Mouse (Mus musculus) neural tube, embryonic 12.5 days (tissue): ENCODE results near the gene Agap1. TPM values are rescaled to one million over a fixed set of nuclear protein-coding genes. Genes with fewer than 3 reads are reported as not detected.
A peak's percentile ranks its signal among the peaks of the same experiment; 100 is the strongest.

ENCODE experiments used
- ATAC-seq: fragments of 200-750 bp; cut with Nextera tagmentation; 2 replicates; pipeline ENCODE4 v1.8.0; 2017; ENCODE audit warnings: low read depth, mild to moderate bottlenecking, moderate TSS enrichment, moderate library complexity; ENCODE audit not compliant: low FRiP score
- H3K27ac ChIP-seq: fragments of 300-500 bp; sonication (generic); 2 replicates; pipeline ENCODE4 v1.5.1; 2016
- H3K27me3 ChIP-seq: fragments of 300-500 bp; sonication (generic); replicated peaks from 2 replicates; pipeline ENCODE4 v1.6.1; 2016; ENCODE audit warnings: mild to moderate bottlenecking
- H3K36me3 ChIP-seq: fragments of 300-500 bp; sonication (generic); 2 replicates; pipeline ENCODE4 v1.6.1; 2016; ENCODE audit warnings: mild to moderate bottlenecking
- H3K4me1 ChIP-seq: fragments of 300-500 bp; sonication (generic); 2 replicates; pipeline ENCODE4 v1.6.1; 2016
- H3K4me2 ChIP-seq: fragments of 300-500 bp; sonication (generic); replicated peaks from 2 replicates; pipeline ENCODE4 v1.6.1; 2016; ENCODE audit warnings: mild to moderate bottlenecking
- H3K4me3 ChIP-seq: fragments of 300-500 bp; sonication (generic); 2 replicates; pipeline ENCODE4 v1.5.1; 2016
- H3K9ac ChIP-seq: fragments of 300-500 bp; sonication (generic); 2 replicates; pipeline ENCODE4 v1.6.1; 2016; ENCODE audit warnings: mild to moderate bottlenecking
- H3K9me3 ChIP-seq: fragments of 300-500 bp; sonication (generic); 2 replicates; pipeline ENCODE4 v1.6.1; 2016; ENCODE audit warnings: mild to moderate bottlenecking
- WGBS: fragments of 180-500 bp; shearing (Covaris S2); methylation state at CpG from one replicate; pipeline ENCODE4 v1.1.7; 2016; 5-methylcytosine and 5-hydroxymethylcytosine counted together
- polyA plus RNA-seq: library from polyadenylated mRNA; unstranded; fragments of >200 nt; fragmentation: Nextera tagmentation; extraction: Ambion mirVana; gene quantifications from 2 replicates; pipeline ENCODE4 v1.2.1, GENCODE M21; 2016

The Agap1 gene
- polyA plus RNA-seq, 1 experiment from 2014 or later, result 76.1 TPM

DNA sequence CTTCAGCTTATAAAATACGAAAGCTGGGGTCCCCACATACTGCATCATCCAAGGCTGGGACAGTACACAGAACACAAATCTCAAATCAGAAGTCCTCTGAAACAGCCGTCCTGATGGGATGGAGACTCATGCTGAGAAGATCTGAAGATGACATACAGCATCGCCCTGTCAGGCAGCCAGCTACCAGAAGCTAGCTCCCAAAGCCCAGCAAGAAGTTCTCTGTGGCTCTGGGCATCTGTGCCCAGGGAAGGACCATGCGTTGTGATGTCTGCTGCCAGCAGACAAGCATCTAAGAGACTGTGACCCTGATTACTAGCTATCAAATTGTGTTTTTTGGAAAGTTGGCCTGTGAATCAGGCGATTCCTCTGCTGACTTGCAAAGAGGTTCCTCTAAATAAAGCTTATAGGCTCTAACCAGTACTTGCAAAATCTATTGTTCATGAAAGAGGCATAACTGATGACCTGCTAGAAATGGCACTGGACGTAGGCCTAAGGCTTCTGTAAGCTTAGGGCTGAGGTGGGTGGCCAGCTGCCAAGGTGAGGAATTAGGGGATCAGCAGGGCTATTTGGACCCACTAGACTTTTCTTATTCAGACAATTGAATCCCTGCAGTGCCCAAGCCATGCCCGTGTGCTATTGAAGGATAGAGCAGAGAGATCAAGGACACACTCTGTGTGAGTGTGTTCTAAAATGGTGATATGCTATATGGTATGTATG is 121.7 kb downstream of the Agap1 start:
- WGBS, result 52% methylated on average over 7 of the region's 7 CpGs
- peak overlapping the region; percentile 90 for H3K27ac ChIP-seq
- peak overlapping the region; percentile 55 for H3K4me2 ChIP-seq
- peaks cover 48% of the 10 kb centered on the region for H3K4me1 ChIP-seq
- no peak for ATAC-seq
- H3K9ac ChIP-seq, result peak overlapping the region; percentile 46; the same call in 1 of the 2 replicates
- no peak overlapping the region for H3K4me3 ChIP-seq
- no peaks in the 10 kb centered on the region for H3K9me3 ChIP-seq
- H3K27me3 ChIP-seq, result no peaks in the 10 kb centered on the region
- H3K36me3 ChIP-seq, result no peaks in the 10 kb centered on the region

DNA sequence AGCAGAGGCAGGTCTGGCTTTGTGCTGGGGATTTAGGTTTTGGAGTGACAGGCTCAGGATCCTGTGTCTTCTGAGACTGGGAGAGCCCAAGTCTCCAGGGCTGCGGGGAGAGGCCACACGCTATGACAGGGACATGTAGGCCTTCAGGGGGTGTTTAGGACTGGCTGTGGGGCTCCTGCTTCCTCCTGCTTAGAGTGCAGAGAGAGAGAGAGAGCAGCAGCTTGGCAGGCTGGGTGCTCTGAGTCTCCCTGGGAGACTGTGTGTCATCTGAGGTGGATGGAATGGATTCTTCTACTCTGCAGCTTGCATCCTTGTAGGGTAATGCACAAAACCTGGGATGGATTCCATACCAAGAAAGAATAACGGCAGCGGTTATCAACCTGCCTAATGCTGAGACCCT is 122.4 kb downstream of the Agap1 start:
- H3K4me2 ChIP-seq, result peak overlapping the region; percentile 55
- H3K27me3 ChIP-seq, result no peaks in the 10 kb centered on the region
- WGBS, result 15% methylated on average over 4 of the region's 4 CpGs
- H3K9me3 ChIP-seq, result no peaks in the 10 kb centered on the region
- peak; percentile 63 for ATAC-seq
- peak overlapping the region; percentile 90 for H3K27ac ChIP-seq
- peaks cover 54% of the 10 kb centered on the region for H3K4me1 ChIP-seq
- no peak overlapping the region for H3K4me3 ChIP-seq
- H3K36me3 ChIP-seq, result no peaks in the 10 kb centered on the region
- H3K9ac ChIP-seq, result peak overlapping the region; percentile 46

DNA sequence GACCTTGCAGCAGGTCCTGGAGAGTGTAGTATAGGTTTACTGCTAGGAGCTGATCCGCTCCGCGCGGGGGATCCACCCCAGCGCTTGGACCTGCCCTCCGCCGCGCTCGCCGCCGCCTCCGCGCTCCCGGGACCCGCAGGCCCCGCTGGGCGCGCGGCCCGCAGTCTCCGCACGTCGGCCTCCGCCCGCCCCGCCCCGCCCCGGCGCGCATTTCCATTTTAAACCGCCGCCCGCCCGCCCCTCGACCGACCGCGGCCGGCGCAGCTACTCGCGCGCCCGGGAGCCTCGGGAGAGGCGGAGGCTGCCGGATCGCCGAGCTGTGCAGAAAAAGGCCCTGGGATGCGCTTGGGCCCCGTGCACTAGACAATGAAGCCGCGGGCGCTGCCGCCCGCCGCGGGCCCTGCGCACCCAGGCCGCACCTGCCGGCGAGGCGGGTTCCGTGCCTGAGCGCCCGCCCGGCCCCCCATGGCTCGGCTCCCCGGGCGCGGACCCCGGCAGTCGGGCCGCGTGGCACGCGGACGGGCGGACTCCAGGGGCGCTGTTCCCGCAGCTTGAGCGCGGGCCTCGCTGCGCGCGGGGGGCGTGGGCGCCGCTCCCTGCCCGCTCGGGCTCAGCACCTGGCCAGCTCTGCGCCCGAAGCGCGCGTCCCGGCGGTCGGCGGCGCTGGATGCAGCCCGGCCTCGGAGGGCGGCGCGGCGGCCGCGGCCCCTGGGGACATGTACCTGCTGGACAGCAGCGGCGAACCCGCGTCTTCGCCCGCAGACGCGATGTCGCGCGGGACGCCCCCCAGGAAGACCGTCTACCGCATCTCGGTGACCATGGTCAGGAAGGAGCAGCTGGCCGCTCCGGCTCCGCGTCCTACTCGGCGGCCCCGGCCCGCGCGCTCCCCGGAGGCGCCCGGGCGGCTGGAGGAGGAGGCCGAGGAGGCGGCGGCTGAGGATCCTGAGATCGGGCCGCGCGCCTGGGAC is 125.7 kb downstream of the Agap1 start:
- under 1% methylated on average over 135 of the region's 146 CpGs for WGBS
- H3K27ac ChIP-seq, result peak overlapping the region; percentile 94
- H3K27me3 ChIP-seq, result 0 out of 2 replicates have a peak, but pooled peaks cover 3% of the 10 kb centered on the region
- H3K9me3 ChIP-seq, result no peaks in the 10 kb centered on the region
- H3K9ac ChIP-seq, result peak overlapping the region; percentile 93
- H3K4me1 ChIP-seq, result peaks cover 74% of the 10 kb centered on the region
- H3K4me3 ChIP-seq, result peak overlapping the region; percentile 82
- peak; percentile 64 for ATAC-seq
- peak overlapping the region; percentile 99 for H3K4me2 ChIP-seq
- H3K36me3 ChIP-seq, result no peaks in the 10 kb centered on the region

DNA sequence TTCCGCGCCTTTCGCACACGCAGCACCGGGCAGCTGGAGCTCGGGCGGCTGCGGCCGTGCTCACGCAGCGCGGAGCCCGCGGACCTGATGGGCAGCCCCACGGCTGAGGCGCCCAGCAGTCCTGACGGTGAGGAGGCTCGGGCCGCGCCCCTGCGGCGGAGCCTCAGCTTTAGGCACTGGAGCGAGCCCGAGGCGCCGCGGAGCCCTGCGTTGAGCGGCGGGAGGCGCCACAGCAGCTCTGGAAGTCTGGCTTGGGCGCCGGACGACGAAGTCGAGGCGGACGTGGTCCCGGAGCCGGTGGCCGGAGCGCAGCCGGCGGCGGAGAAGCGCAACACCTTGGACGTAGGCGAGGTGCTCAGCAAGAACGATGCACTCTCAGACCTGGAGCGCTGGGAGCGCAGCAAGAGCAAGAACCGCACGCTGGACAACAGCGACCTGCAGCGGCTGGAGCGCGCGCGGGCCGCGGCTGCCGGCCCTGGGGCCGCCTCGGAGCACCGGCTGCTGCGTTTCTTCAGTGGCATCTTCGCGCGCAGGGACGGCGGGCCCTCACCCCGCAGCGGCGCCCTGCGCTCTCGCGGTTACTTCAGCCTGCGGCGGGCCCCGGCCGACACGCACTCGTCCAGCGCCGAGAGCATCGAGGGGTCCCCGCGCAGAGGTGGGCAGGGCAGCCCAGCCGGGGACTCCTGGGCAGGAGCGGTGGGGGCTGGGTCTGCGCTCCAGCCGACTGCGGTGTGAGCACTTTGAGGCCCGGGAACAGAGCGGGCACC is 126.6 kb downstream of the Agap1 start:
- H3K36me3 ChIP-seq, result no peaks in the 10 kb centered on the region
- peak overlapping the region; percentile 82 for H3K4me3 ChIP-seq
- whole genome bisulfite sequencing, result under 1% methylated on average over 95 of the region's 95 CpGs
- peak overlapping the region; percentile 94 for H3K27ac ChIP-seq
- 0 out of 2 replicates have a peak, but pooled peaks cover 3% of the 10 kb centered on the region for H3K27me3 ChIP-seq
- peak; percentile 35 for ATAC-seq
- H3K9ac ChIP-seq, result peak overlapping the region; percentile 93
- H3K4me2 ChIP-seq, result peak overlapping the region; percentile 99
- no peaks in the 10 kb centered on the region for H3K9me3 ChIP-seq
- peaks cover 74% of the 10 kb centered on the region for H3K4me1 ChIP-seq

DNA sequence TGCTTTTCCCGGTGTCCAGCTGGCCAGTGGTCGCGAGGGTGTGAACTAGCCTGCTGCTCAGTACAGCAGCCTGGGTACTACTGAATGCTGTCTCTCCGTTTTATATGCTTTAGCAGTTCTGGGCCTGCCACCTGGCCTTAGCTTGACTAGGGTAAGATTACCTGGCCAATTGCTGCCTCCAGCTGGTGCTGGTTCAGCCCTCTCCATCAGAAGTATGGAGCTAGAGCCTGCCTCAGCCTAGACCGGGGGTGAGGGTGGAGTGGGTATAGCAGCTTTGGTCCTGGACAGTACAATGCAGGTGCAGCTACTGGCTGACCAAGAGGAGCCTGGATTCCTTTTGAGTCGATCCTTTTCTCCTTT is 127.1 kb downstream of the Agap1 start:
- peaks cover 73% of the 10 kb centered on the region for H3K4me1 ChIP-seq

DNA sequence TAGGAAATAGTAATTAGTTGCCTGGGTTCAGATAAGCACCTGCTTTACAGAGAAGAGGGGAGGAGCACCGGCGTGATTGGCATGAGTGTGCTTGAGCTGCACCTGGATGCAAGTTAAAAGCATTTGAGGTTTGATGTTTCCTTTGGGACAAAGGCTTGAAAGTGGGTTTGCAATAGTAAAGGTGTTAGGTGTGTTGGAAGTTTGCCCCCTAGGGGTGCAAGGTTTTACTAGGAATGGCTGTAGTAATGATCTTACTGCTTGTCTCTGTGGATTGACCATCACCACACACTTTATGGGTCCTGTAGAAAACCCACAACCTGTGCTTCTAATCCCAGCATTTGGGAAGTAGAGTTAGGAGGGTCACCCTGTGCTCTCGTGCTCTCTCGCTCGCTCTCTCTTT is 128.8 kb downstream of the Agap1 start:
- Histone ChIP-seq H3K27me3 (0 out of 2 replicates have a peak, but pooled peaks cover 3% of the 10 kb centered on the region), H3K4me3 (peak overlapping the region; percentile 17; the same call in 1 of the 2 replicates), H3K4me2 (peak overlapping the region; percentile 99), H3K27ac (no peak overlapping the region), H3K4me1 (peaks cover 68% of the 10 kb centered on the region), H3K36me3 (no peaks in the 10 kb centered on the region), H3K9me3 (no peaks in the 10 kb centered on the region), H3K9ac (no peak overlapping the region)
- no peak for ATAC-seq
- WGBS, result 72% methylated on average over 5 of the region's 5 CpGs

More for the DNA sequence above, 127.1 kb downstream of the Agap1 start:
- ATAC-seq, result no peak
- Histone ChIP-seq H3K27ac (0 out of 2 replicates have a peak overlapping the region, but pooled peaks have one; percentile 94), H3K27me3 (0 out of 2 replicates have a peak, but pooled peaks cover 3% of the 10 kb centered on the region), H3K9ac (peak overlapping the region; percentile 93), H3K9me3 (no peaks in the 10 kb centered on the region), H3K36me3 (no peaks in the 10 kb centered on the region), H3K4me2 (peak overlapping the region; percentile 99), H3K4me3 (peak overlapping the region; percentile 82)
- WGBS, result 13% methylated on average over 6 of the region's 6 CpGs

DNA sequence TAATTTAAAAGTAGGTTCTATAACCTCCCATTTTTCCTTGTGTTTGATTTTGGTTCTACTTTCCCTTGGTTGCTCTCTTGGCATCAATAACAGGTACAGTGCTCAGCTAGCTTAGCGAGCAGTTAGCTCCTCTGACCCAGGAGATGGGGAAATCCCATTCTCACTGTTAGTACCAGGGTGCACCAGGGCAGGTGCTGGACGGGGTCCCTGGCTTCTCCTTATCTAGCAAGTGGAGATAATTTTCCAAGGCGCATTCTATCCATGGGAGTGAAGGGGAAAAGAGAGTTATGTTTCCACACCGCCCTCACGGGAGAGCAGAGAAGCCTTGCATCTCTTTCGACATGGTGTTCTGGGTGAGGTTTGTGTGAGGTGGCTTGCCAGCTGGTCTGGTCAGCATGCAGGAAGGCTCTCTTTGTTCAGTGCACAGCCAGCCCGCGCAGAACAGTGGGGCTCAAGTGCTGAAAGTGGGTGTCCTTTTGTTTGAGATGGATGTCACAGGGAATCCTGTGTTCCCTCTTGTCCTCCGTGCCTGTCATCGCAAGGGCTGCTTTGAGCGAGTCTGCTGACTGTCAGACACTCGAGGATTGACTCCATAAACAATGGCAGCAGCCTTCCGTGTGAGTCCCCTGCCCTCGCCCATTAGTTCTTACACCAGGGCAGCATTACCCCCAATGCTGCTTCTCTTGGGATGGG is 132.5 kb downstream of the Agap1 start:
- peaks cover 6% of the 10 kb centered on the region for H3K9me3 ChIP-seq
- 0 out of 2 replicates have a peak overlapping the region, but pooled peaks have one; percentile 1 for H3K4me2 ChIP-seq
- no peak overlapping the region for H3K9ac ChIP-seq
- H3K27ac ChIP-seq, result no peak overlapping the region
- WGBS, result 54% methylated on average over 14 of the region's 14 CpGs
- 0 out of 2 replicates have a peak, but pooled peaks cover 3% of the 10 kb centered on the region for H3K27me3 ChIP-seq
- H3K4me3 ChIP-seq, result no peak overlapping the region
- peaks cover 13% of the 10 kb centered on the region for H3K36me3 ChIP-seq
- H3K4me1 ChIP-seq, result peaks cover 47% of the 10 kb centered on the region
- no peak for ATAC-seq

DNA sequence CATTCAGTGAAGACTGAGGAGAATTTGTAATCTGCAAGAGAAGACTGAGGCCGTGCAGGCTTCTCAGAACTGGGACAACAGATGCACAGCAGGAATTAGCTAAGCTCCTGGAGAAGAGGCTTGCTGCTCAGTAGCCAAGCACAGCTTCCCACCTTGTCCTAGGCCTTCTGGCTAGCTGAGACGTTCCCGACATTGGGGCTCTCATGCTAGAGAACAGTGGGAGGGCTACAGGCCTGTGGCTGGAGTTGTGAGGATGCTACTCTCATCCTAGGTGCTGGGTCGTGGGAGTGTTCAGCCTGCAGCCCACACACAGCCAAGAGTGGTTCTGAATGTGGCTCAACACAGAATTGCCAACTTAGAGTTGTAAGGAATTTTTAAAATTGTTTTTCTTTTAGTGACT is 133.5 kb downstream of the Agap1 start:
- Histone ChIP-seq H3K27me3 (no peaks in the 10 kb centered on the region), H3K27ac (no peak overlapping the region), H3K4me3 (no peak overlapping the region), H3K9me3 (peaks cover 6% of the 10 kb centered on the region), H3K36me3 (peaks cover 13% of the 10 kb centered on the region), H3K4me2 (no peak overlapping the region), H3K9ac (no peak overlapping the region), H3K4me1 (peaks cover 36% of the 10 kb centered on the region)
- 66% methylated on average over 4 of the region's 4 CpGs for WGBS
- ATAC-seq, result no peak

DNA sequence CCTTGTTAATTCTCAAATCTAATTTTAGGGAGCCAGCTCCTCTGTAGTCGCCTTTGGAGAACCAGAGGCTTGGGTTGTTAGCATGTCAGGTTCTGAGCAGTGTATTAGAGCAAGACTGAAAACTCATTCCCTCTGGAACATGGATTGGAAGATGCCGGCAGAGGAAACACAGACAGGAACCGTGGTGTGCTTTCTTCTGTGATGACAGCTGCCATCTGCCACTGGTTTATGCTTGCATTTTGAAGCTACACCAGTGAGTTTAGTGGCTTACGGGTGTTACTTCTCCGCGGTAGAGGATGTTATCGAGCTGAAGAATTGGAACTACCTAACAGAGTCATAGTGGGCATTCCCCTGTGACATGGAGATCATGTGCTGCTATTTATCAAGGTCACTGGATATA is 136.4 kb downstream of the Agap1 start:
- Histone ChIP-seq H3K27me3 (no peaks in the 10 kb centered on the region), H3K27ac (no peak overlapping the region), H3K9me3 (peaks cover 6% of the 10 kb centered on the region), H3K4me1 (peaks cover 21% of the 10 kb centered on the region), H3K9ac (no peak overlapping the region), H3K4me2 (no peak overlapping the region), H3K36me3 (peaks cover 13% of the 10 kb centered on the region), H3K4me3 (no peak overlapping the region)
- ATAC-seq, result no peak
- WGBS, result 96% methylated on average over 7 of the region's 7 CpGs

DNA sequence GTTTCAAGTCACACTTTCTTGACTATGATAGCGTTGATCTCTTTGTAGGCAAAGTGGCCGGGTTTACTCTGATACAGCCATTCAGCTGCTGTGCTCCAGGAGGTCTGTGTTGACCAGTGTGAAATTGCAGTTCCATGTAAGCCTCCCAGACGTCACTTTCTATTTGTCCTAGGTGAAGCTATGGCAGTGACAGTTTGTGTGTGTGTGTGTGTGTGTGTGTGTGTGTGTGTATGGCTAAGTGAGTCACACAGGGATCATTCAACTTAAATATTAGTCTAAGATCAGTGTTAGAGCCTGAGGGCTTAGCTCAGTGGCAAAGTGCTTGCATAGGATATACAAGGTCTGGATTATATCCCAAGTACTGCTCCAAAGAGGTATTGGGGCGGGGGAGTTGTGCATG is 138.6 kb downstream of the Agap1 start:
- H3K27me3 ChIP-seq, result no peaks in the 10 kb centered on the region
- H3K27ac ChIP-seq, result no peak overlapping the region
- H3K4me2 ChIP-seq, result no peak overlapping the region
- H3K4me3 ChIP-seq, result no peak overlapping the region
- H3K36me3 ChIP-seq, result peaks cover 13% of the 10 kb centered on the region
- peaks cover 6% of the 10 kb centered on the region for H3K9me3 ChIP-seq
- H3K4me1 ChIP-seq, result peaks cover 5% of the 10 kb centered on the region; the same call in 1 of the 2 replicates
- no peak overlapping the region for H3K9ac ChIP-seq
- WGBS, result 86% methylated on average over 4 of the region's 4 CpGs
- no peak for ATAC-seq

DNA sequence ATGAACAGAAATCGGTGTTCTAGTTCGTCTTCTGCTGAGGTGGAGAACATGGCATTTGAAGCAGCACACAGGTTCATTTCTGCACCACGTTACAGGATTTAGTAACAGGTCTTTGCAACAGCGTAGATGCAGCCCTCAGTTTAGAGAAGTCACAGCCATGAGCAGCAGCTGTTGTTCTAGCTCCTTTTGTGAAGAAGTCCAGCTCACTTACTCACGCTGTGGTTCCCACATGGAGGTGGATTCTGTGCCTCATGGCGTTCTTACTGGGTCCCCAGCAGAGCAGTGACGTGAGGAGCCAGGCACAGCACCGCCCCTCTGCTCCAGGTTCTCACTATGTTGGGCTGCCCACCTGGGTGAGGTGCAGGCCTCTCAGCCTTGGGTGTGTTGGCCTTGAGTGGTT is 140.4 kb downstream of the Agap1 start:
- Histone ChIP-seq H3K4me3 (no peak overlapping the region), H3K4me1 (peaks cover 22% of the 10 kb centered on the region), H3K27ac (no peak overlapping the region), H3K9me3 (peaks cover 6% of the 10 kb centered on the region), H3K4me2 (no peak overlapping the region), H3K9ac (no peak overlapping the region), H3K36me3 (peaks cover 13% of the 10 kb centered on the region), H3K27me3 (no peaks in the 10 kb centered on the region)
- 96% methylated on average over 8 of the region's 8 CpGs for WGBS
- no peak for ATAC-seq
